Mouse (Mus musculus): ENCODE data around the gene Thbs2.

DNA sequence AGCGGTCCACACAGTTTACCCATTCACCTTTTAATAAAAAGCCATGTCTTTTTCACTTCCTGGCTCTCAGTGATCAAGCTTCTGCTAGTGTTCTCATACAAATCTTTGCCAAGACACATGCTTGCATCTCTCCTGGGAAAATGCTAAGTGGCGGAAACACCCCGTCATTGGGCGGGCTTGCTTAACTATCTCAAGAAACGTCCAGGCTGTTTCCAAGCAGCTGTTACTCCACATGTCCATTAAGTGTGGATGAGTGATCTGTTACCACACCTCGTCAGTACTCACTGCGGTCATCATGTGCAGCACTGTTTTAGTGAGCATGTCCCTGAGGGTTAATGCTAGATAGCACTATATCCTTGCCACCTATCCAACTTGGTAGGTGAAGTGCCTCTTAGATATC is 26.2 kb upstream of the Thbs2 start:
- TF ChIP-seq UBTF (IDR thresholded peaks at IDR 0.05; ENCODE audit: low read depth, low read length) (no peak), TBP (conservative IDR thresholded peaks at IDR 0.05; ENCODE audit: low read depth, low read length) (no peak), RCOR1 (conservative IDR thresholded peaks at IDR 0.05; ENCODE audit: low read depth, low read length) (no peak), IRF4 (IDR thresholded peaks at IDR 0.05; ENCODE audit: low read depth, low read length) (no peak), CTCF (conservative IDR thresholded peaks at IDR 0.05 in 1 of 2, IDR thresholded peaks at IDR 0.05 in 1 of 2; ENCODE audit: low read depth in 2 of 2, low read length in 2 of 2) (no peak), MAX (IDR thresholded peaks at IDR 0.05; ENCODE audit: low read length) (no peak), POLR2A (IDR thresholded peaks at IDR 0.05; ENCODE audit: low read depth, low read length) (no peak), ELF1 (IDR thresholded peaks at IDR 0.05; ENCODE audit: low read depth, low read length) (no peak)
